Mouse (Mus musculus): ENCODE results near the gene Stk11ip. TPM values are rescaled to one million over a fixed set of nuclear protein-coding genes. Genes with fewer than 3 reads are reported as not detected.
A peak's percentile ranks its signal among the peaks of the same experiment; 100 is the strongest.

Stk11ip gene
- 19.7 and 21.1 TPM in 2 replicates for polyA plus RNA-seq (2015; fragmentation: Nextera tagmentation; extraction: Ambion mirVana)

DNA sequence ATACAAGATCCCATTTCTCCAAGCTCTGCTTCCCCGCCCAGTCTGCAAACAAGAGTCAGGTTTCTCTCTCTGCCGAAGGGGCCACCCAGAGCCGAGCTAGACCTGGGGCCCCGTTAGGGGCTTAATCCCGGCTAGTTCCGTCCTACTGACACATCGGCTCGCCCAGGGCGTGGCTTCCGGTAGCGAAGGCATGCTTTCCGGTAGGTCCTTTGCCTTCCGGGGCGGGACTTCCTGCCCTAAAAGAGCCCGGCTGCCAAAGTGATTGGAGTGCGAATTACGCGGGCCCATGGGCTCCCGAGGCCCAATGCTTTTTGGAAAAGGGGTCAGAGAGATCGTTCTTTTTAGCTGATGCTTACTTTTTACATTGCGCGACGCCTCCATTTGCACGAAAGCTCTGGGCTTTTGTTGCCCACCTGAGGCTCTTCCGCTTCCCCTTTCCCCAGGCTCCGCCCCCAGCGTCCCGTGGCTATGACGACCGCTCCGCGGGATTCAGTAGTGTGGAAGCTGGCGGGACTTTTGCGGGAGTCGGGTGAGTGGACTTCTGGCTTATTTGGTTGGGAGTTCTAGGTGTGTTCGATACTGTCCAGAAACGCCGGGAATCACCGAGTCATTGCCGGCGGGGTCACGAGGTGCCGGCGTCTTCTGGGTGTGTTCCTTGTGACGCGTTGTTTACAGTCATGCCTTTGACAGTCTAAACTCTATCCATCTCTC, at the start of gene Stk11ip:
Stk11ip (plus strand) TSS at position 209 of the 711 bp plus-strand sequence.
- Histone ChIP-seq H3K4me3 (replicated peaks) (peak within 1 kb of the TSS; percentile 81), H3K4me1 (peaks cover 27% of the 10 kb centered on the region), H3K4me2 (replicated peaks) (peak within 1 kb of the TSS; percentile 59), H3K9me3 (replicated peaks) (no peaks in the 10 kb centered on the region), H3K36me3 (peaks cover 6% of the 10 kb centered on the region), H3K27ac (replicated peaks) (peak within 1 kb of the TSS; percentile 99), H3K27me3 (no peaks in the 10 kb centered on the region), H3K9ac (peak within 1 kb of the TSS; percentile 21)
- under 1% methylated on average over 46 of the region's 46 CpGs for WGBS
- peak; percentile 94 for ATAC-seq (ENCODE audit: insufficient number of reproducible peaks, low FRiP score, low TSS enrichment, low read depth)

DNA sequence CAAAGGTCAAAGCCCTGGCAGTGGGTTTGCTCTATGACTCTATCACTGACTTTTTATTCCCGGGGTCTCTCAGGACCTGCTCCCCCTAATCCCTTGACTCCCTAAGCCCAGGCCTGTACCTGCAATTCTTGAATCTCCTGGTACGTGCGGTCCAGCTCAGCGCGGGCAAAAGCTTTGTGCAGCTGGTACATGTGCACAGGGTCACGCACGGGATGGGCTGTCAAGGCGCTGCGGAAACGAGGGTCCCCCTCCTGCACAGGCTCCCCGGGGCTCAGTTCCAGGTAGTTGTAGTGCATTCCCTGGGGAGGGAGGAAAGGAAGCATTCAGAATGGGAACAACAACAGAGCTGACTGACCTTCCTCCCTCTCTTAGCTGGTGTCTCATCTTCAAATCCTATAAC, 44.9 kb upstream of the Stk11ip start:
- Histone ChIP-seq H3K36me3 (peaks cover 46% of the 10 kb centered on the region), H3K4me3 (replicated peaks) (no peak overlapping the region), H3K9me3 (replicated peaks) (no peaks in the 10 kb centered on the region), H3K9ac (no peak overlapping the region), H3K4me1 (peaks cover 35% of the 10 kb centered on the region), H3K4me2 (replicated peaks) (no peak overlapping the region), H3K27ac (replicated peaks) (no peak overlapping the region), H3K27me3 (peaks cover 15% of the 10 kb centered on the region; the same call in 1 of the 2 replicates)
- ATAC-seq (ENCODE audit: insufficient number of reproducible peaks, low FRiP score, low TSS enrichment, low read depth), result no peak
- WGBS, result 92% methylated on average over 11 of the region's 11 CpGs

DNA sequence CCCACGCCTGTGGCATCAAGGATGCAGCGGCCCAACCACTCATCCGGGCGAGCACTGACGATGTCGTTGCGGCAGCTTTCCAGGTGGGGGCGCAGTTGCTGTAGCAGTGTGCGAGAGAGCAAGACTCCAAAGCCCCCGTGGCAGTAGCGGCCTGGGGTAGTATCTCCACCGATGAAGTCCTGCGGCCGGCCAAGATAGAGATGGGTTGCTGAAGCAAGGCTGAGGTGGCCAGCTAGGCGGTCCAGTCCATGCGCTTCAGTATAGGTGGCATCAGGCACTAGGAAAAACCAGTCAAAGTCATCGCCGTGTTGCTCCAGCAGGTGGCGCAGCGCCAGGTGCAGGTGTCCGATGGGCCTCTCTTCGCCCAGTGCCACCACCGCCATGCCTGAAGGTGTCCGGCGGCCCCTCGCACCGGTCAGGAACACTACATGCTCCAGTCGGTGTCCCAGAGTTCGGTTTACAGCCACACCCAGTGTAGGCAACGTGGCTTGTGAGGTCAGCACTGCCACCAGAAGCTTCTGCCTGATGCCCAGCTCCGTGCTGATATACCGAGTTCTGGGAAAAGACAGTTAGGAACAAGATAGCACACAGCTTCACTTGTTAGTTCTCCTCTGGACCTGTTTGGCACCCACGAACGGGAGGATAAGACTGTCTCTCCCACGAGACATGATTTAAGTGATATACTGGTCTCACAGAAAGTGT, 43.9 kb upstream of the Stk11ip start:
- Histone ChIP-seq H3K36me3 (peaks cover 45% of the 10 kb centered on the region), H3K9me3 (replicated peaks) (no peaks in the 10 kb centered on the region), H3K4me2 (replicated peaks) (peak overlapping the region; percentile 73), H3K27ac (replicated peaks) (no peak overlapping the region), H3K4me1 (peaks cover 35% of the 10 kb centered on the region), H3K27me3 (peaks cover 24% of the 10 kb centered on the region), H3K9ac (no peak overlapping the region), H3K4me3 (replicated peaks) (peak overlapping the region; percentile 79)
- no peak for ATAC-seq (ENCODE audit: insufficient number of reproducible peaks, low FRiP score, low TSS enrichment, low read depth)
- 10% methylated on average over 35 of the region's 35 CpGs for WGBS

DNA sequence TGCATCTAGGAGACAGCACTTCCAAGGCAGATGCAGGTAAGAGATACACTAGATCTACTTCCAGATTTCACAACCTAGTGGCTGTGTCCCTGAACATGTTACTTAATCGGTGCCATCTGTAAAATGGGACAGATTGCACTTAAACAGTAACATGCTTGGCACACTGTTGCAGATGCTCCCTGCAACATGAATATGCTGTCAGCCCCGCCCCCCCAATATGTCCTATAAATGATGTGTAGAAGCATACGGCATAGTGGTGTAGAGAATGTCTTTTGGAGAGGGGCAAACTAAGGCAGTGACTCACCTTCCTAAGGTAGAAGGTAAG, 43.4 kb upstream of the Stk11ip start:
- WGBS, result 42% methylated on average over 3 of the region's 3 CpGs
- H3K9ac ChIP-seq, result no peak overlapping the region

DNA sequence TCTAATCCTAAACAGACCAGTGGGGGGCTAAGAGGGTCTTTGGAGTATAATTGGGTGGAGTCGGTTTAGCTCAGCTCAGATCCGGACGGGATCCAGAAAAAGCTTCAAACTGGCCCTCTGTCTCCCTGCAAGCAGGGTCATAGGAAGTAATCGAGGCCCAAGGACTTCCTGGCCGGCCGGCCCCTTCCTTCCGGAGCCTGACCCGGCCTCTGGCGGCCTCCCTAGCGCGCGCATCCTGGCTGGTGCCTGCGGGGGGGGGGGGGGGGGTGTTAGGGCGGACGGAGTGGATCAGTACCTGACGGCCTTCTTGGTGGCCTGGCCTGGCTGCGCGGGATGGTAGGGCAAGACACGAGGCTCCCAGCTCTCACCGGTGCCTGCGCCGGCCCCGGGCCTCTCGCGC, 42.8 kb upstream of the Stk11ip start:
- Histone ChIP-seq H3K36me3 (peaks cover 35% of the 10 kb centered on the region), H3K27ac (replicated peaks) (peak overlapping the region; percentile 86), H3K4me3 (replicated peaks) (peak overlapping the region; percentile 79), H3K9me3 (replicated peaks) (no peaks in the 10 kb centered on the region), H3K4me2 (replicated peaks) (peak overlapping the region; percentile 73), H3K27me3 (peaks cover 35% of the 10 kb centered on the region), H3K4me1 (peaks cover 35% of the 10 kb centered on the region), H3K9ac (peak overlapping the region; percentile 54)
- no peak for ATAC-seq (ENCODE audit: insufficient number of reproducible peaks, low FRiP score, low TSS enrichment, low read depth)
- under 1% methylated on average over 20 of the region's 25 CpGs for WGBS

More for the DNA sequence above, 43.4 kb upstream of the Stk11ip start:
- Histone ChIP-seq H3K36me3 (peaks cover 40% of the 10 kb centered on the region), H3K27ac (replicated peaks) (no peak overlapping the region), H3K27me3 (peaks cover 29% of the 10 kb centered on the region), H3K4me2 (replicated peaks) (peak overlapping the region; percentile 73), H3K9me3 (replicated peaks) (no peaks in the 10 kb centered on the region), H3K4me3 (replicated peaks) (peak overlapping the region; percentile 79), H3K4me1 (peaks cover 35% of the 10 kb centered on the region)
- ATAC-seq (ENCODE audit: insufficient number of reproducible peaks, low FRiP score, low TSS enrichment, low read depth), result no peak

DNA sequence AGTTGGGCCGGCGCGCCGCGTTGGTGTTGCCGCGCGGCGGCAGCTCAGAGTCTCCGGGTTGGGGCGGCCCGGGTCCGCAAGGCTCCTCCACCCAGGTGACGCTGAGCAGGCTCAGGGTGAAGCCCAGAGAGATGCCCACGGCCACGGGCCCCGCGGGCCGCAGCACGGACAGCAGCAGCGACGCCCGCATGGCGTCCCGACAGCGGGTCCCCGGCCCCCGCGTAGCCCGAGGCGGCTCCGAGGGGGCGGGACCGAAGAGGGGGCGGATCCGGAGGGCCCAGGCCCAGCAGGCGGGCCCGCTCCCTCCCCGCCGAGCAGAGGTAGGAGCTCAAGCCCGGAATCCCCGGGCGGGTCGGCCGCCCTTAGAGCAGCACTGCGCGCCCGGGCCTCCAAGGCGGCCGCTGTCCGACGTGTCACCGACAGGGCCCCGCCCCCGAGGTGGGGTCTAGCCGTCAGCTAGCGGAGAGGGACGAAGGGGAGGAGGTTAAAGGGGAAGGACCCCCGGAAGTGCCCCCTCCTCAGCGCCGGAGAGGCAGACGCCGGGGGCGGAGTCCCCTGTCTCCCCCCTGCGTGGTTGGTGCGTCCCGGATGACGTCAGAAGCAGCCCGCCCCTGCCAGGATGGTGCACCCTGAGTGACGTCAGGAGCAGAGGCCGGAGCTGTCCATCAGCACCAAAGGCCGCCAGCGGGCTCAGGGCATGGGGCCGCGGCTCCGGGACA, 42.3 kb upstream of the Stk11ip start, which contains the start of the genes Chpf and Tmem198:
Chpf (minus strand) TSS at position 392 of the 719 bp plus-strand sequence.
Tmem198 (plus strand) TSS at position 617 of the 719 bp plus-strand sequence.
- Histone ChIP-seq H3K9ac (peak within 1 kb of the TSS; percentile 54), H3K36me3 (peaks cover 30% of the 10 kb centered on the region), H3K4me3 (replicated peaks) (peak within 1 kb of the TSS; percentile 79), H3K9me3 (replicated peaks) (no peaks in the 10 kb centered on the region), H3K27me3 (peaks cover 40% of the 10 kb centered on the region), H3K4me1 (peaks cover 32% of the 10 kb centered on the region), H3K27ac (replicated peaks) (peak within 1 kb of the TSS; percentile 86), H3K4me2 (replicated peaks) (peak within 1 kb of the TSS; percentile 73)
- peak; percentile 93 for ATAC-seq (ENCODE audit: insufficient number of reproducible peaks, low FRiP score, low TSS enrichment, low read depth)
- WGBS, result under 1% methylated on average over 75 of the region's 76 CpGs

DNA sequence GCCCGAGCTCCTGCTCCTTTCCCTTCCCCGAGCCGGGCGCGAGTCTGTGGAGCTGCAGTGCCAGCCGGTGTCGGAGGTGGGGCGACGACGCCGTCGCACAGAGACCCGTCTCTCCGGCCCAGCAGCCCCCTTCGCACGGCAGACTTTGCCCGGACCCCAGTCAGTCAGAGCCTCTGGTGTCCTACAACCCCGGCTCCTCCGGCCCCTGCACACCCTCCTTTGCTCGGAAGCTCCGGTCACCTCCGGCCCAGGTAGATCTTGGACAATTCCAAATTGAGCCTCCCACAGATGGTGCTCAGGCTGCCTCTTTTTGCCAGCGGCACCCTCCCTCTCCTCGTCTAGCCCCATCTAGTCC, 41.7 kb upstream of the Stk11ip start:
- no peak for ATAC-seq (ENCODE audit: insufficient number of reproducible peaks, low FRiP score, low TSS enrichment, low read depth)

DNA sequence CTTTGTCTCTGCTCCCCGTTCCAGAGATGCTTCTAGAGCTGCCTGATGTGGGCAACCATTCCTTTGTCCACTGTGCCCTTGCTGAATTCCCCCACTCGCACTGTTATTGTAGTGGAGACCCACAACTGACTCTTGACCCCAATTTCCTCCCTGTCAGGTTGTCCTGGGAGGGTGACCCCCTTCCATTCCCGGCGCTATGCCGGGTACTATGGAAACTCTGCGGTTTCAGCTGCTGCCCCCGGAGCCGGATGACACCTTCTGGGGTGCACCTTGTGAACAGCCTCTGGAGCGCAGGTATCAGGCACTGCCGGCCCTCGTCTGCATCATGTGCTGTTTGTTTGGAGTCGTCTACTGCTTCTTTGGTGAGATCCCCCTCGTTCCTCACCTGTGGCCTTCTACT, 41.3 kb upstream of the Stk11ip start:
- Histone ChIP-seq H3K9me3 (replicated peaks) (no peaks in the 10 kb centered on the region), H3K9ac (no peak overlapping the region), H3K27ac (replicated peaks) (no peak overlapping the region), H3K36me3 (peaks cover 21% of the 10 kb centered on the region), H3K4me1 (peaks cover 26% of the 10 kb centered on the region), H3K4me2 (replicated peaks) (peak overlapping the region; percentile 73), H3K27me3 (peaks cover 50% of the 10 kb centered on the region), H3K4me3 (replicated peaks) (peak overlapping the region; percentile 79)
- ATAC-seq (ENCODE audit: insufficient number of reproducible peaks, low FRiP score, low TSS enrichment, low read depth), result no peak
- 17% methylated on average over 13 of the region's 13 CpGs for WGBS

More for the DNA sequence above, 41.7 kb upstream of the Stk11ip start:
- Histone ChIP-seq H3K4me2 (replicated peaks) (peak overlapping the region; percentile 73), H3K4me1 (peaks cover 30% of the 10 kb centered on the region), H3K4me3 (replicated peaks) (peak overlapping the region; percentile 79), H3K36me3 (peaks cover 25% of the 10 kb centered on the region), H3K9ac (0 out of 2 replicates have a peak overlapping the region, but pooled peaks have one; percentile 1), H3K27ac (replicated peaks) (no peak overlapping the region), H3K27me3 (peaks cover 46% of the 10 kb centered on the region), H3K9me3 (replicated peaks) (no peaks in the 10 kb centered on the region)
- WGBS, result 1% methylated on average over 24 of the region's 24 CpGs

DNA sequence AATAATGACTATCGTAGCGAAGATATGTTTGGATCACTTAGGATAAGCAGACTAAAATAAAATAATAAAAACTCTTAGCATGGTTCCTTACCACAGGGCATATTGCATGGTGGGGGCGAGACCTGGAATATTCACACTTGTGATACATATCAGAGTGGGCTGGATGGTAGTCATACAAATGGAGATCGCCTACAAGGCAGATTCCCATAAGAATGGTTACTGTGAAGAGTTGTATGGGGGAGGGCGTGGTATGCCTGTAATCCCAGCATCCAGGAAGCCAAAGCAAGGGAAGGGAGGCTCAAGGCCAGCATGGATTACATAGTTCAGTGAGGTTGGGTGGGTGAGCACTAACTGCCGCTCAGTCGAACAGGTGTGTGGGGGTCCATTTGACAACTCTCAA, 40.6 kb upstream of the Stk11ip start:
- H3K4me2 ChIP-seq (replicated peaks), result no peak overlapping the region
- no peak for ATAC-seq (ENCODE audit: insufficient number of reproducible peaks, low FRiP score, low TSS enrichment, low read depth)
- no peaks in the 10 kb centered on the region for H3K9me3 ChIP-seq (replicated peaks)
- H3K9ac ChIP-seq, result no peak overlapping the region
- no peak overlapping the region for H3K4me3 ChIP-seq (replicated peaks)
- peaks cover 14% of the 10 kb centered on the region for H3K36me3 ChIP-seq
- peaks cover 26% of the 10 kb centered on the region for H3K4me1 ChIP-seq
- peaks cover 57% of the 10 kb centered on the region for H3K27me3 ChIP-seq
- 83% methylated on average over 7 of the region's 7 CpGs for WGBS
- no peak overlapping the region for H3K27ac ChIP-seq (replicated peaks)

DNA sequence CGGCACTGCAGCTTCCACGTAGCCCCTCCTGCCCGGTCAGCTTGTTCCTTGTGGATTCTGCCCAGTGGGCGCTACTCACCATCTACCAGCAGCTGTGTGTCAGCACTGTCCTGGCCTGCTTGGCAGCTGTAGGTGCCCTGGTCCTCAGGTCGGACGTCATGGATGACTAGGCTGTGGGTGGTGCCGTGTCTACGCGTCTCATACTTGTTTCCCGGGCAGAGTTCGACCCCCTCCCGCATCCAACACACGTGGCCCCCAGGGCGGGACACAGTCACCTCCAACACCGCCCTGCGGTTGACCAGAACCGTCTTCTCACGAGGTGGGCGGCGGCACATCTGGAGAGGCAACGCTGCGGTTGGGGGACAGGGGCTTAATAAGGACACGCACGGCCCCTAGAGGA, 34.8 kb upstream of the Stk11ip start:
- whole genome bisulfite sequencing, result 11% methylated on average over 24 of the region's 24 CpGs
- H3K4me3 ChIP-seq (replicated peaks), result peak overlapping the region; percentile 49; the same call in 1 of the 2 replicates

DNA sequence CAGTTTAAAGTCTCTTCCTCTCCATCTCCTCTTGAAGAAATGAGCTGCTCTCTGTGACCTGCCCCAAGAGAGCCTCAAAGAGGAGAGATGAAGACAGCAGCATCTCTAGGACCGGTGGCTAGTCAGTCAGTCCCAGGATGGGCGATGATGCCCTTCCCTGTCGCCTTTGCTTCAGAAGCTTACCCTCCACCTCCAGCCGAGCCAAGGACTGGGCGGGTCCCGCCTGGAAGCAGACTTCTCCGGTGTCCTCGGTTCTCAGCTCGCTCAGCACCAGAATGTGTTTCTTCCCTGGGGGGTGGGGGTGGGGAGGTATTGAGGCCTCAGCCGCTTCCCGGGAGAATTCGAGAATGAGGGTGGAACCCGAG, 34.3 kb upstream of the Stk11ip start:
- Histone ChIP-seq H3K9ac (no peak overlapping the region), H3K36me3 (peaks cover 22% of the 10 kb centered on the region), H3K4me2 (replicated peaks) (peak overlapping the region; percentile 81), H3K4me1 (peaks cover 17% of the 10 kb centered on the region), H3K27me3 (peaks cover 71% of the 10 kb centered on the region), H3K4me3 (replicated peaks) (peak overlapping the region; percentile 49), H3K9me3 (replicated peaks) (no peaks in the 10 kb centered on the region), H3K27ac (replicated peaks) (no peak overlapping the region)
- 2% methylated on average over 13 of the region's 13 CpGs for WGBS
- no peak; the same call in 1 of the 2 replicates for ATAC-seq (ENCODE audit: insufficient number of reproducible peaks, low FRiP score, low TSS enrichment, low read depth)

More for the DNA sequence above, 34.8 kb upstream of the Stk11ip start:
- Histone ChIP-seq H3K27me3 (peaks cover 74% of the 10 kb centered on the region), H3K9ac (no peak overlapping the region), H3K4me1 (peaks cover 17% of the 10 kb centered on the region), H3K27ac (replicated peaks) (no peak overlapping the region), H3K9me3 (replicated peaks) (no peaks in the 10 kb centered on the region), H3K4me2 (replicated peaks) (peak overlapping the region; percentile 81), H3K36me3 (peaks cover 17% of the 10 kb centered on the region)
- ATAC-seq (ENCODE audit: insufficient number of reproducible peaks, low FRiP score, low TSS enrichment, low read depth), result no peak

Data from embryonic facial prominence, embryonic 15.5 days (tissue).